Mouse (Mus musculus) brain, adult 2 months (tissue): ENCODE results near the gene Card14.
"Not testable (repeated sequence)": the region's sequence is repeated elsewhere in the genome, so short reads cannot be mapped to it uniquely, and the experiment has no call there.

Experiments used
- DNase-seq: peaks from one replicate; pipeline ENCODE4 v3.0.0; 2011; ENCODE audit warnings: low read depth, low spot score

Gene Card14

GRCm38 (mm10) chr11:119307658-119307867 lies at the start of gene Card14:
Gene Card14 (plus strand): TSS chr11:119307768.
- no peak for DNase-seq

DNA sequence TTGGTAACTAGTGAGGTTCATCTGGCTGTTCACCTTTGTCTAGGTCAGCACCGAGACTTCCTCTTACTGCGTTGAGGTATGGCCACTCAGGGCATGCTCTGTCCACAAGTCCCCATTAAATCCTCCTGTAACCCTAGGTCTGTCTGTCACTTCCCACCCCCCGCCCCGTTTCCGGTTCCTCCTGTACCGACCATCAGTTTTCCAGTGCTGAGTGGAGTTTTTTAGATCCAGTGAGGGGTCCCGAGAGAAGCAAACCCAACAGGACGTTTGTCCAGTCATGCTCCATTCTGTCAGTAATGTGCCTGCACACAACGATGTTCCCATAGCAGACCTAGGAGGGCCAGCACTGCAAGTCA lies 49.4 kb upstream of the Card14 start:
- DNase-seq = no peak

DNA sequence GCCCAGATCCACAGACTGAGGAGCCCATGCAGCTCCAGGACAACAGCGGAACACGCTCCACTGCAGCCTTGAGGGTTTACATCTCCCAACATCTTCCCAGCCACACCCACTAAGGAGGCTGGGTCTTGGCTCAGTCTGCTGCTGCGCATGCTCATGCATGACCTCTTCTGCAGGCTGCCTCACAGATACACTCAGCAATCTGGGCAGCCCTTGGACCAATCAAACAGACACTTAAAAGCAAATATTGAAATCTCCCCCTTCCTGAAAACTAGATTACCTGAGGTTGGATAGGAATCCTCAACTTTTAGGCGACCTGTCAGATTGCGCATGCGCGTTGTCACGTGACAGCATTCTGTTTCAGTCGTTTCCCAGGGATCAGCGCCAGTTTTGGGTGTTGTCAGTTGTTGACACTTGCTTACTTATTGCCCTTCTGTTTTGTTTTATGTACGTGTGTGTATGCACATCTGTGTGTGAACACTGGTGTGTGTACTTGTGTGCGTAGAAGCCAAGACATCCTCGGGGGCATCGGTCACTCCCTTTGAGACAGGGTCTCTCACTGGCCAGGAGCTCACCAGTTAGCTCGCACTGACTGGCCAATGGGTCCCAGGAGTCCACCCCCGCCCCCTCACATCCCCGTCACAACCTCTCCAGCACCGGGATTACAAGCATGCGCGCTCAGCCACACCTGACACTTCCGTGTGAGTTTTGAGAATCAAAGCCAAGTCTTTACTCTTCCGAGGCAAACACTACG lies 48.8 kb upstream of the Card14 start:
- peak; percentile 74 for DNase-seq

- DNase-seq = peak; percentile 36
Measured at GRCm38 (mm10) chr11:119259977-119260376, 47.6 kb upstream of the Card14 start.

GRCm38 (mm10) chr11:119264413-119264812 lies 43.2 kb upstream of the Card14 start:
- no peak for DNase-seq

GRCm38 (mm10) chr11:119265811-119266210 lies 41.8 kb upstream of the Card14 start:
- DNase-seq = no peak

GRCm38 (mm10) chr11:119267241-119267674 lies 40.3 kb upstream of the Card14 start:
- peak; percentile 90 for DNase-seq

GRCm38 (mm10) chr11:119267768-119268556 lies 39.6 kb upstream of the Card14 start, which contains the start of gene Gaa:
Gene Gaa (plus strand): TSS chr11:119267887.
- DNase-seq = peak; percentile 97

- DNase-seq = peak; percentile 91
Measured at GRCm38 (mm10) chr11:119268557-119269195, 38.9 kb upstream of the Card14 start.

- DNase-seq = not testable (repeated sequence)
Measured at GRCm38 (mm10) chr11:119272492-119272891, 35.1 kb upstream of the Card14 start.

DNA sequence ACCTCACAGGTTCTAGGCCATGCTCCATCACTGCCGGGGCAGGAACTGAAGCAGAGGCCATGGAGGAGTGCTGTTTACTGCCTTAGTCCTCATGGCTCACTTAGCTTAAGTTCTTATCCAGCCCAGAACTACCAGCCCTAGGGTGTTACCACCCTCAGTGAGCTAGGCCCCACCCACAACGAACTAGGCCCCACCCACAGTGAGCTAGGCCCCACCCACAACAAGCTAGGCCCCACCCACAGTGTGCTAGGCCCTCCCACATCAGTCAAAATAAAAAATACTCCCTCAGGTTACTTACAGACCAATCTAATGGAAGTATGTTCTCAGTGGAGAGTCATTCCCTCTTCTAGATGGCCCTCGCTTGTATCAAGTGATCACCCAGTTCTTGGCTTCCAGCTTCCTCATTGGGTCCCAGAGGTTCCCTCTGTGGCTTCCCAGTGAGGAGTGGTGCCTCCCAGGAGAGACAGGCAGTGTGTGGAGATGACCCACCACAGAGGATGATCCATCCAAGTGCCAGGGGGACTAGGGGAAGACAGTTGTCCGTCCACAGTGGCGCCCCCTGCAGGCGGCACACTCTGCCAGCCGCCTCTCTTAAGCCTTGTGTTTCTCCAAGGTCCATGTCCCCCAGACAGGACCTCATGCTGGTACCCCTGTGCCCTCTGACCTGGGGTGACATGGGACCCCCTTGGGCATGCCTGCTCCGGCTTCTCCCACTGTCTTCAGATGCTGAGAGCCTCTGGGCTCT lies 34.2 kb upstream of the Card14 start:
- DNase-seq = no peak

- no peak for DNase-seq
Measured at GRCm38 (mm10) chr11:119281030-119281429, 26.5 kb upstream of the Card14 start.

DNA sequence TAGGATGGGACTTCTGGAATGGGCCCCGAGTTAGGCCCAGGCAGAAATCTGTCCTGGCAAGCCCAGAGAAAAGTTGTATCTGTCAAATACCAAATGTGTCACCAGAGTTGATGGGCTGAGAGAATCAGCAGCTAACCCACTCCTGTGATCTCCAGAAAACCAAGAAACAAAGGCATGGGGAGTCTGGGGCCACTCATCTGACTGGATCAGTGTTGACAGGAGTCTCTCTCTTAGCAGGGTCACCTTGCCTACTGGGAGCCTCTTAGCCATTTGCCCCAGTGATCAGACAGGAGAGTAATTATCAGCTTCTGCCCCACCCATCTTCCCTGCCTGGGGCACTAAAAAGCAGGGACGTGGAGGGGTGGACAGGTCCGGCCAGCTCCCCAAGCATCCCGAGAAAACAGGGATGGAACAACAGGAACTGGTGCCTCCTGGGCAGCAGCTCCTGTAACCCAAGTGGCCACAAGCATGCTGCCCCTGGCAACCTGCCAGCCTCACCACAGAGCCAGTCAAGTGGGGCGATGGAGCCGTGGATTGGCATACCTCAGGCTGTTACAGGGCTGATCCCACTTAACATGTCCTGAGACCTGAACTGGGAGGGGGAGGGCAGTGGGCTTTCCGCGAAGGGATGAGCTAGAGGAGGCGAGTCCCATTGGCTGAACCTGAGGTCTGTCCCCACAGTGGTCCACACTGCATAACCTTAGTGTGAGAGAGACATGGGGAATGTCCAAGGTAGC lies 21.6 kb upstream of the Card14 start:
- no peak for DNase-seq

DNA sequence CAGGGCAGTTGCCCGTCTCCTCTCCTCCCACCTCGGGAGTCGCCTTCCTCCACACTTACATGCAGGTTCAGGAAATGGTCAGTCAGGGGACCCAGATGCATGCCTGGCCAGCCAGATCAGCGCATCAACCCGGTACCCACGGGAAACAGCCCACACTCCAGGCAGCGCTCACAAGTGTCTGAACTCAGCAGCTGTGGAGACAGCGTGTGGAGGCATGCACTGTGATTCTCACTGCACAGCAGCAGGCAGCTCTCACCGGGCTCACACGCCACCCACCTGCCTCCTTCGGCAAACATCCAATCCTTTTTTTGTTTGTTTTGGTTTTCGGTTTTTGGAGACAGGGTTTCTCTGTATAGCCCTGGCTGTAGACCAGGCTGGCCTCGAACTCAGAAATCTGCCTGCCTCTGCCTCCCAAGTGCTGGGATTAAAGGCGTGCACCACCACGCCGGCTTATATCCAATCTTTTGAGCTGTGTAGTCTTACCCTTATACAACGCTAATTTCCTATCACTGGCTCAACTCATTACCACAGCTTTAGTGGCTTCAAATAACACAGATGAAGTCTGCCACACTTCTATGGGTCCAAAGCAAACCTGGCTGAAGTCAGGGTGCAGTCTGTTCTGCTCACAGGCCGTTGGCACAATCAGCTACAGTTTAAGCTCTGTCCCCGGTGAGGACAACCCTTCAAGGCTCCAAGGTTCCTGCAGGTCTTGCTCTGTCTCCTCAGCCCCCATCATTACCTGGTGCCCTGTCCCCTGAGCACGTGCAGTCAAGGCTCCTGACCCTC lies 20.2 kb upstream of the Card14 start:
- peak; percentile 72 for DNase-seq

DNA sequence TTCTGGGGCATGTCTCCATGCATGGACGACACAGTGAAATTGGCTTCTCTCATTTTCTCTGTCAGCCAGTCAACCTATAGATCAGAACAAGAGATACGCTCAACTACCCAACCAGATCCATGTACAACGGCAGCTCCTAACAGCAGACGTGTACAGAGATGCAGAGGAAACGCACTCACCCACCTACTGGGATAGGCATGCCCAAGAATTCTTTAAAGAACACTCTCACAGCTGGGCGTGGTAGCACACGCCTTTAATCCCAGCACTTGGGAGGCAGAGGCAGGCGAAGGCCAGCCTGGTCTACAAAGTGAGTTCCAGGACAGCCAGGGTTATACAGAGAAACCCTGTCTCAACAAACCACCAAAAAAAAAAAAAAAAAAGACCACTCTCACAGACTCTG lies 14.7 kb upstream of the Card14 start:
- not testable (repeated sequence) for DNase-seq

- no peak for DNase-seq
Measured at GRCm38 (mm10) chr11:119297996-119298395, 9.6 kb upstream of the Card14 start.

DNA sequence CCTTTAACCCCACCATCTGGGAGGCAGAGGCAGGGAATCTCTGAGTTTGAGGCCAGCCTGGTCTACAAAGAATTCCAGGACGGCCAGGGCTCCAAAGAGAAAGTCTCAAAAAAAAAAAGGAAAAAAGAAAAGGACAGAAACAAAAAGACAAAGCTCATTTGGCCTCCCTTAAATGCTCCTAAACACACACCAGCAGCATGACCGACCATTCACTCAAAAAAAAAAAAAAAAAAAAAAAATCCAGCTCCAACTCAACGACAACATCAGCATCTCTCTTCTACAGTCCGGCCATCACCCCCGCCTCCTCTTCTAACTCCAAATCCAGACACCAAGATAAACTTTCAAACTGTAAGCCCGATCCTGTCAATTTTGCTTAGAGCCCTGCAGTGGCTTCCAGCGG lies 8.7 kb upstream of the Card14 start:
- DNase-seq = no peak

- peak; percentile 99 for DNase-seq
Measured at GRCm38 (mm10) chr11:119299391-119300245, 8.0 kb upstream of the Card14 start, which contains the start of gene Eif4a3. Gene Eif4a3 (minus strand): TSS chr11:119300089.

DNA sequence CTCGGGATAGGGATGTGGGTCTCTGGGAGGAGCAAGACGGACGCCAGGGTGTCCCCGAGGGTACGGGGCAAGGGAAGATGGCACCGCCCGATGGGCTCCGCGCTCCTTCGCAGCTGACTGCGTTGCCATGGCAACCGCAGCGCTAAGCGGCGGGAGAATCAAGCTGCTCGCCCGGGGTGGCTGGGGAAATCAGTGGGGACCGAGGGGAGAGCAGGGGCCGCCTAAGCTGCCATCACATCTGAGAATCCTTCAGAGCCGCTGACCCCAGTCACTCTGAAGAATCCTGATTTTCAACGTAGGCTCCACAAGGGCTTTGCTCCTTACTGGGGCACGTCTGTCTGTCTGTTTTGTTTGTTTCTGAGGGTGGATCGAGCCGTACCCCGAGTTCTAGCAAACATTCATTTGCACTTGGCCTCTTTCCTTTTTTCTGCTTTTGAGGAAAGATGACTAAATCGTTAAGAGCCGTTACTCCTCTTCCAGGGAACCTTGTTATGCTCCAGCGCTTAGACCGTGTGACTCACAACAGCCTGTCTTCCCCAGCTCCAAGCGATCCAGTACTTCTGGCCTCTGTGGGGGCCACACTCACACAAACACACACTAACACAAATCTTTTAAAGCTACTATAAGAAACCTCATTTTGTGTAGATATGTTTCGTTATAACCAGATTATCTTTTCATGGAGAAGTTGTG lies 7.2 kb upstream of the Card14 start:
- DNase-seq = peak; percentile 63
